Mouse (Mus musculus) myocyte (in vitro differentiated cells): Measurements from ENCODE around the gene Epb41l4b. TPM values are rescaled to one million over a fixed set of nuclear protein-coding genes. Genes with fewer than 3 reads are reported as not detected.
A peak's percentile ranks its signal among the peaks of the same experiment; 100 is the strongest.

Experiments
- H3K27me3 ChIP-seq: one replicate; pipeline ENCODE4 v1.6.1; 2011; ENCODE audit not compliant: control insufficient read depth, insufficient read depth, insufficient read length
- H3K36me3 ChIP-seq: one replicate; pipeline ENCODE4 v1.6.1; 2011; ENCODE audit not compliant: control insufficient read depth, insufficient read depth
- H3K4me2 ChIP-seq: one replicate; pipeline ENCODE4 v1.6.1; 2011; ENCODE audit warnings: low read depth, control low read depth
- H3K4me3 ChIP-seq: one replicate; pipeline ENCODE4 v1.5.1; 2011; ENCODE audit warnings: mild to moderate bottlenecking, control low read depth, moderate library complexity
- H3K79me2 ChIP-seq: one replicate; pipeline ENCODE4 v1.6.1; 2011; ENCODE audit not compliant: control insufficient read depth, insufficient read depth
- H3ac ChIP-seq: one replicate; pipeline ENCODE4 v1.6.1; 2011; ENCODE audit not compliant: control insufficient read depth, insufficient read length
- CEBPB ChIP-seq: IDR thresholded peaks from 2 replicates; pipeline ENCODE4 v1.6.1; 2011; ENCODE audit warnings: mild to moderate bottlenecking, moderate library complexity; ENCODE audit not compliant: poor library complexity, insufficient read depth, severe bottlenecking
- E2F4 ChIP-seq: IDR thresholded peaks from one replicate; pipeline ENCODE4 v1.6.1; 2011; ENCODE audit warnings: mild to moderate bottlenecking, control low read depth, moderate library complexity; ENCODE audit not compliant: insufficient read depth
- MAX ChIP-seq: IDR thresholded peaks from one replicate; pipeline ENCODE4 v1.6.1; 2011; ENCODE audit warnings: low read depth, mild to moderate bottlenecking, control low read depth
- MYOD1 ChIP-seq, 3 experiments: IDR thresholded peaks; one replicate each; pipeline ENCODE4 v1.6.1; 2011; ENCODE audit warnings: control low read depth in 2 of 3, low read depth in 2 of 3, mild to moderate bottlenecking in 2 of 3, moderate library complexity in 1 of 3; ENCODE audit not compliant: insufficient read length in 2 of 3, control insufficient read depth in 1 of 3
- MYOG ChIP-seq, 3 experiments: IDR thresholded peaks; one replicate each; pipeline ENCODE4 v1.6.1; 2011; ENCODE audit warnings: control low read depth in 2 of 3, low read depth in 2 of 3, mild to moderate bottlenecking in 2 of 3; ENCODE audit not compliant: insufficient read length in 2 of 3, control insufficient read depth in 1 of 3, insufficient read depth in 1 of 3
- POLR2A ChIP-seq: IDR thresholded peaks from one replicate; pipeline ENCODE4 v1.6.1; 2011; ENCODE audit warnings: low read depth, mild to moderate bottlenecking, control low read depth, moderate library complexity; ENCODE audit not compliant: insufficient read length
- POLR2AphosphoS2 ChIP-seq: IDR thresholded peaks from one replicate; pipeline ENCODE4 v1.6.1; 2011; ENCODE audit warnings: low read depth, control low read depth; ENCODE audit not compliant: insufficient read length
- REST ChIP-seq: IDR thresholded peaks from one replicate; pipeline ENCODE4 v1.6.1; 2011; ENCODE audit warnings: mild to moderate bottlenecking, control low read depth, moderate library complexity; ENCODE audit not compliant: insufficient read depth, insufficient read length
- SRF ChIP-seq: IDR thresholded peaks from one replicate; pipeline ENCODE4 v1.6.1; 2011; ENCODE audit warnings: low read depth; ENCODE audit not compliant: control insufficient read depth, insufficient read length
- TCF12 ChIP-seq: IDR thresholded peaks from one replicate; pipeline ENCODE4 v1.6.1; 2011; ENCODE audit warnings: mild to moderate bottlenecking, control low read depth; ENCODE audit not compliant: poor library complexity, insufficient read depth, severe bottlenecking
- TCF3 ChIP-seq: IDR thresholded peaks from one replicate; pipeline ENCODE4 v1.6.1; 2011; ENCODE audit warnings: low read depth, control low read depth; ENCODE audit not compliant: insufficient read length
- USF1 ChIP-seq: IDR thresholded peaks from one replicate; pipeline ENCODE4 v1.6.1; 2011; ENCODE audit warnings: low read depth, mild to moderate bottlenecking, control low read depth, moderate library complexity
- polyA plus RNA-seq: library from polyadenylated mRNA; unstranded; fragments of >200 nt; fragmentation: generic; extraction: Trizol; gene quantifications from one replicate; pipeline ENCODE4 v1.2.1, GENCODE M21; 2012; ENCODE audit warnings: missing spikeins

The Epb41l4b gene
- polyA plus RNA-seq, 1 experiment, result 0.31 TPM

DNA sequence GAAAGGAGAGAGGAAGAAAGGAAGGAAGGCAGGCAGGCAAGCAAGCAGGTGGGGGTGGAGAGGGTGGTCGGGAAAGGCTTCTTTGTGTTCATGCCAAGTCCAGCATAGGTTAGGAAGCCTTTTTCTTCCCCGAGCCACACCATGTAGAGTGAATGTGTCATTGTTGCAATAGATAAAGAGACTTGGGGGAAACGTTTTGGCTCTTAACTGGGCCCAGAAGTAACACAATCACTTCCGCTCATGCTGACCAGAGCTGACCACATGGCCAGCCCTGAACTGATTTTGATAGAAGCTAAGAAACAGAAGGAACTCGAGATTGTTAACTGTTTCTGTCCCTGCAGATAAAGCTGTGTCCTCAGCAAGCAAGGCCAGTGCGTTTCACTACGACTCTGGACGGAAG lies 29.6 kb upstream of the Epb41l4b start:
- TF ChIP-seq SRF (no peak), CEBPB (no peak), USF1 (no peak), MAX (no peak), TCF12 (no peak), TCF3 (no peak), POLR2AphosphoS2 (no peak), POLR2A (no peak), MYOD1 (IDR thresholded peaks at IDR 0.05; ENCODE audit: control insufficient read depth in 1 of 3, insufficient read length in 2 of 3, low read depth in 2 of 3) (no peak), REST (no peak), MYOG (IDR thresholded peaks at IDR 0.05; ENCODE audit: control insufficient read depth in 1 of 3, insufficient read depth in 1 of 3, insufficient read length in 2 of 3, low read depth in 2 of 3) (no peak), E2F4 (no peak)
- no peaks in the 10 kb centered on the region for H3K79me2 ChIP-seq
- H3K4me3 ChIP-seq, result no peak overlapping the region
- no peaks in the 10 kb centered on the region for H3K27me3 ChIP-seq
- no peak overlapping the region for H3ac ChIP-seq
- H3K4me2 ChIP-seq, result no peak overlapping the region
- H3K36me3 ChIP-seq, result no peaks in the 10 kb centered on the region

- no peak overlapping the region for H3ac ChIP-seq
- no peaks in the 10 kb centered on the region for H3K36me3 ChIP-seq
- H3K27me3 ChIP-seq, result no peaks in the 10 kb centered on the region
- TF ChIP-seq CEBPB (no peak), TCF3 (no peak), TCF12 (no peak), REST (no peak), SRF (no peak), E2F4 (no peak), MYOD1 (IDR thresholded peaks at IDR 0.05; ENCODE audit: control insufficient read depth in 1 of 3, insufficient read length in 2 of 3, low read depth in 2 of 3) (no peak), MYOG (IDR thresholded peaks at IDR 0.05; ENCODE audit: control insufficient read depth in 1 of 3, insufficient read depth in 1 of 3, insufficient read length in 2 of 3, low read depth in 2 of 3) (no peak), MAX (no peak), POLR2A (no peak), POLR2AphosphoS2 (no peak), USF1 (no peak)
- no peaks in the 10 kb centered on the region for H3K79me2 ChIP-seq
- H3K4me3 ChIP-seq, result no peak overlapping the region
- H3K4me2 ChIP-seq, result peak overlapping the region; percentile 18
Measured at GRCm38 (mm10) chr4:57171817-57172216, 28.6 kb upstream of the Epb41l4b start.

GRCm38 (mm10) chr4:57168680-57169079 lies 25.4 kb upstream of the Epb41l4b start:
- Histone ChIP-seq H3K27me3 (no peaks in the 10 kb centered on the region), H3K36me3 (no peaks in the 10 kb centered on the region), H3K4me2 (no peak overlapping the region), H3ac (no peak overlapping the region), H3K4me3 (no peak overlapping the region), H3K79me2 (no peaks in the 10 kb centered on the region)
- TF ChIP-seq E2F4, result no peak
- TF ChIP-seq POLR2A, result no peak
- TF ChIP-seq MAX, result no peak
- TF ChIP-seq MYOG (IDR thresholded peaks at IDR 0.05; ENCODE audit: control insufficient read depth in 1 of 3, insufficient read depth in 1 of 3, insufficient read length in 2 of 3, low read depth in 2 of 3), result no peak
- TF ChIP-seq REST, result no peak
- TF ChIP-seq CEBPB, result no peak

DNA sequence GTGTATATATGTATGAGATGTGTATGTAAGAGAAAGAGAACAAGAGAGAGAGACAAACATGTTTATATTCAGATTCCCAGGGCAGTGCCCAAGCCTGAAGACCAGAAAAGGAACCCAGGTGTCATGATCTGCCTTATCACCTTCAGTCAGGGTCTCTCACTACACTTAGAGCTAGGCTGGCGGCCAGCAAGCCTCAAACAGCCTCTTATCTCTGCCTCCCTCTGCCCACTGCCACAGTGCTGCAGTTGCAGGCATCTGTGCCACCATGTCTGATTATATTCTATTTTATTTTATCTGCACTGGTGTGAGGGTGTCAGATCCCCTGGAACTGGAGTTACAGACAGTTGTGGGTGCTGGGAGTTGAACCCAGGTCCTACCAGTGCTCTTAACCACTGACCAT lies 25.0 kb upstream of the Epb41l4b start:
- TF ChIP-seq POLR2A (no peak), POLR2AphosphoS2 (no peak), REST (no peak), SRF (no peak), TCF12 (no peak), MAX (no peak), MYOD1 (IDR thresholded peaks at IDR 0.05; ENCODE audit: control insufficient read depth in 1 of 3, insufficient read length in 2 of 3, low read depth in 2 of 3) (no peak), CEBPB (no peak), USF1 (no peak), TCF3 (no peak), E2F4 (no peak)
- Histone ChIP-seq H3K27me3 (no peaks in the 10 kb centered on the region), H3K79me2 (no peaks in the 10 kb centered on the region), H3K4me2 (no peak overlapping the region), H3ac (no peak overlapping the region), H3K36me3 (no peaks in the 10 kb centered on the region), H3K4me3 (no peak overlapping the region)
